Mouse (Mus musculus) intestine, embryonic 14.5 days (tissue): Measurements from ENCODE around the gene Cep131. TPM values are rescaled to one million over a fixed set of nuclear protein-coding genes. Genes with fewer than 3 reads are reported as not detected.
A peak's percentile ranks its signal among the peaks of the same experiment; 100 is the strongest.

ENCODE experiments used
- ATAC-seq: fragments of 200-750 bp; cut with Nextera tagmentation; replicated peaks from 2 replicates; pipeline ENCODE4 v1.8.0; 2017; ENCODE audit warnings: low read depth, moderate number of reproducible peaks, moderate TSS enrichment, moderate library complexity; ENCODE audit not compliant: low FRiP score, low TSS enrichment
- DNase-seq: peaks from one replicate; pipeline ENCODE4 v3.0.0-alpha.2; 2018; ENCODE audit warnings: low spot score
- H3K27ac ChIP-seq: fragments of 300-500 bp; sonication (generic); 2 replicates; pipeline ENCODE4 v1.5.1; 2014; ENCODE audit warnings: low read depth, mild to moderate bottlenecking, control low read depth
- H3K27me3 ChIP-seq: fragments of 300-500 bp; sonication (generic); replicated peaks from 2 replicates; pipeline ENCODE4 v1.6.1; 2014; ENCODE audit warnings: low read length, control low read depth; ENCODE audit not compliant: control insufficient read depth, insufficient read depth
- H3K36me3 ChIP-seq: fragments of 300-500 bp; sonication (generic); 2 replicates; pipeline ENCODE4 v1.6.1; 2014; ENCODE audit warnings: low read length, control low read depth; ENCODE audit not compliant: control insufficient read depth, insufficient read depth
- H3K4me1 ChIP-seq: fragments of 300-500 bp; sonication (generic); replicated peaks from 2 replicates; pipeline ENCODE4 v1.6.1; 2014; ENCODE audit warnings: low read length, control low read depth, mixed read lengths; ENCODE audit not compliant: control insufficient read depth, insufficient read depth
- H3K4me2 ChIP-seq: fragments of 300-500 bp; sonication (generic); 2 replicates; pipeline ENCODE4 v1.6.1; 2014; ENCODE audit warnings: low read length
- H3K4me3 ChIP-seq: fragments of 300-500 bp; sonication (generic); 2 replicates; pipeline ENCODE4 v1.5.1; 2014; ENCODE audit warnings: low read depth, low read length, control low read depth, mixed read lengths
- H3K9ac ChIP-seq: fragments of 300-500 bp; sonication (generic); 2 replicates; pipeline ENCODE4 v1.6.1; 2014; ENCODE audit warnings: mild to moderate bottlenecking, low read length
- H3K9me3 ChIP-seq: fragments of 300-500 bp; sonication (generic); 2 replicates; pipeline ENCODE4 v1.6.1; 2016; ENCODE audit warnings: low read length, control low read depth; ENCODE audit not compliant: control insufficient read depth
- WGBS: fragments of 180-500 bp; shearing (Covaris S2); extraction: QIAGEN DNeasy Blood & Tissue Kit; methylation state at CpG from one replicate; pipeline ENCODE4 v1.1.7; 2014; 5-methylcytosine and 5-hydroxymethylcytosine counted together
- polyA plus RNA-seq: library from polyadenylated mRNA; unstranded; fragments of >200 nt; fragmentation: Nextera tagmentation; extraction: Ambion mirVana; gene quantifications from 2 replicates; pipeline ENCODE4 v1.2.1, GENCODE M21; 2014

Gene Cep131
- polyA plus RNA-seq, 1 experiment from 2014 or later, result 21.8 TPM

- Histone ChIP-seq H3K36me3 (peaks cover 52% of the 10 kb centered on the region), H3K27ac (no peak overlapping the region), H3K4me3 (no peak overlapping the region), H3K9ac (no peak overlapping the region), H3K27me3 (no peaks in the 10 kb centered on the region), H3K4me1 (no peaks in the 10 kb centered on the region), H3K9me3 (no peaks in the 10 kb centered on the region), H3K4me2 (no peak overlapping the region)
- 88% methylated on average over 10 of the region's 10 CpGs for WGBS
- no peak for ATAC-seq
- DNase-seq, result no peak
These were observed 33.4 kb upstream of the Cep131 start for GRCm38 (mm10) chr11:120119936-120120541.

- no peak overlapping the region for H3K4me2 ChIP-seq
- no peaks in the 10 kb centered on the region for H3K4me1 ChIP-seq
- no peak overlapping the region for H3K27ac ChIP-seq
- H3K9ac ChIP-seq, result no peak overlapping the region
- ATAC-seq (no peak), DNase-seq (no peak)
- WGBS, result 92% methylated on average over 7 of the region's 7 CpGs
- H3K9me3 ChIP-seq, result no peaks in the 10 kb centered on the region
- no peaks in the 10 kb centered on the region for H3K27me3 ChIP-seq
- peaks cover 54% of the 10 kb centered on the region for H3K36me3 ChIP-seq
- no peak overlapping the region for H3K4me3 ChIP-seq
These were observed 32.5 kb upstream of the Cep131 start for GRCm38 (mm10) chr11:120119108-120119507.

GRCm38 (mm10) chr11:120117626-120118025 lies 31.0 kb upstream of the Cep131 start:
- H3K36me3 ChIP-seq, result peaks cover 50% of the 10 kb centered on the region
- 77% methylated on average over 2 of the region's 2 CpGs for WGBS
- H3K27me3 ChIP-seq, result no peaks in the 10 kb centered on the region
- no peak overlapping the region for H3K4me3 ChIP-seq
- ATAC-seq (no peak), DNase-seq (no peak)
- no peak overlapping the region for H3K9ac ChIP-seq
- H3K27ac ChIP-seq, result no peak overlapping the region
- no peak overlapping the region for H3K4me2 ChIP-seq
- H3K4me1 ChIP-seq, result no peaks in the 10 kb centered on the region
- H3K9me3 ChIP-seq, result no peaks in the 10 kb centered on the region

GRCm38 (mm10) chr11:120114488-120115215 lies 28.0 kb upstream of the Cep131 start:
- no peak overlapping the region for H3K27ac ChIP-seq
- H3K9me3 ChIP-seq, result no peaks in the 10 kb centered on the region
- no peak overlapping the region for H3K9ac ChIP-seq
- H3K4me1 ChIP-seq, result no peaks in the 10 kb centered on the region
- no peaks in the 10 kb centered on the region for H3K27me3 ChIP-seq
- peaks cover 45% of the 10 kb centered on the region for H3K36me3 ChIP-seq
- H3K4me3 ChIP-seq, result no peak overlapping the region
- no peak overlapping the region for H3K4me2 ChIP-seq
- 89% methylated on average over 21 of the region's 21 CpGs for WGBS
- DNase-seq, result no peak
- ATAC-seq, result no peak

- H3K4me1 ChIP-seq, result no peaks in the 10 kb centered on the region
- no peaks in the 10 kb centered on the region for H3K9me3 ChIP-seq
- H3K27ac ChIP-seq, result no peak overlapping the region
- no peaks in the 10 kb centered on the region for H3K27me3 ChIP-seq
- H3K9ac ChIP-seq, result no peak overlapping the region
- H3K4me2 ChIP-seq, result no peak overlapping the region
- peaks cover 42% of the 10 kb centered on the region for H3K36me3 ChIP-seq
- no peak overlapping the region for H3K4me3 ChIP-seq
- WGBS, result 85% methylated on average over 4 of the region's 4 CpGs
- no peak for ATAC-seq
- DNase-seq, result no peak
These were observed 25.5 kb upstream of the Cep131 start for GRCm38 (mm10) chr11:120112136-120112535.

GRCm38 (mm10) chr11:120111033-120111432 lies 24.4 kb upstream of the Cep131 start:
- H3K4me1 ChIP-seq, result no peaks in the 10 kb centered on the region
- H3K9me3 ChIP-seq, result no peaks in the 10 kb centered on the region
- H3K36me3 ChIP-seq, result peaks cover 40% of the 10 kb centered on the region
- DNase-seq, result peak; percentile 85
- H3K4me3 ChIP-seq, result no peak overlapping the region
- no peak overlapping the region for H3K9ac ChIP-seq
- no peak overlapping the region for H3K27ac ChIP-seq
- H3K27me3 ChIP-seq, result no peaks in the 10 kb centered on the region
- 0 out of 2 replicates have a peak, but pooled peaks have one; percentile 32 for ATAC-seq
- WGBS, result 9% methylated on average over 2 of the region's 2 CpGs
- H3K4me2 ChIP-seq, result no peak overlapping the region

GRCm38 (mm10) chr11:120110554-120110953 lies 23.9 kb upstream of the Cep131 start:
- WGBS, result 66% methylated on average over 7 of the region's 7 CpGs

GRCm38 (mm10) chr11:120109558-120110210 lies 23.1 kb upstream of the Cep131 start:
- H3K36me3 ChIP-seq, result peaks cover 48% of the 10 kb centered on the region
- no peaks in the 10 kb centered on the region for H3K27me3 ChIP-seq
- 74% methylated on average over 14 of the region's 14 CpGs for WGBS
- no peak for DNase-seq
- H3K4me1 ChIP-seq, result no peaks in the 10 kb centered on the region
- H3K4me2 ChIP-seq, result no peak overlapping the region
- no peaks in the 10 kb centered on the region for H3K9me3 ChIP-seq
- H3K4me3 ChIP-seq, result no peak overlapping the region
- H3K9ac ChIP-seq, result no peak overlapping the region
- ATAC-seq, result no peak
- H3K27ac ChIP-seq, result no peak overlapping the region

More at GRCm38 (mm10) chr11:120110554-120110953, 23.9 kb upstream of the Cep131 start:
- peaks cover 42% of the 10 kb centered on the region for H3K36me3 ChIP-seq
- ATAC-seq, result no peak
- no peaks in the 10 kb centered on the region for H3K27me3 ChIP-seq
- H3K4me1 ChIP-seq, result no peaks in the 10 kb centered on the region
- H3K27ac ChIP-seq, result no peak overlapping the region
- H3K4me2 ChIP-seq, result no peak overlapping the region
- DNase-seq, result no peak
- H3K4me3 ChIP-seq, result no peak overlapping the region
- no peaks in the 10 kb centered on the region for H3K9me3 ChIP-seq
- H3K9ac ChIP-seq, result no peak overlapping the region
